Mouse (Mus musculus) myocyte (in vitro differentiated cells): ENCODE measurements around the gene Nktr. TPM values are rescaled to one million over a fixed set of nuclear protein-coding genes. Genes with fewer than 3 reads are reported as not detected.
A peak's percentile ranks its signal among the peaks of the same experiment; 100 is the strongest.

Source experiments
- H3K27me3 ChIP-seq: one replicate; pipeline ENCODE4 v1.6.1; 2011; ENCODE audit not compliant: control insufficient read depth, insufficient read depth, insufficient read length
- H3K36me3 ChIP-seq: one replicate; pipeline ENCODE4 v1.6.1; 2011; ENCODE audit not compliant: control insufficient read depth, insufficient read depth
- H3K4me2 ChIP-seq: one replicate; pipeline ENCODE4 v1.6.1; 2011; ENCODE audit warnings: low read depth, control low read depth
- H3K4me3 ChIP-seq: one replicate; pipeline ENCODE4 v1.5.1; 2011; ENCODE audit warnings: mild to moderate bottlenecking, control low read depth, moderate library complexity
- H3K79me2 ChIP-seq: one replicate; pipeline ENCODE4 v1.6.1; 2011; ENCODE audit not compliant: control insufficient read depth, insufficient read depth
- H3ac ChIP-seq: one replicate; pipeline ENCODE4 v1.6.1; 2011; ENCODE audit not compliant: control insufficient read depth, insufficient read length
- CEBPB ChIP-seq: IDR thresholded peaks from 2 replicates; pipeline ENCODE4 v1.6.1; 2011; ENCODE audit warnings: mild to moderate bottlenecking, moderate library complexity; ENCODE audit not compliant: poor library complexity, insufficient read depth, severe bottlenecking
- E2F4 ChIP-seq: IDR thresholded peaks from one replicate; pipeline ENCODE4 v1.6.1; 2011; ENCODE audit warnings: mild to moderate bottlenecking, control low read depth, moderate library complexity; ENCODE audit not compliant: insufficient read depth
- MAX ChIP-seq: IDR thresholded peaks from one replicate; pipeline ENCODE4 v1.6.1; 2011; ENCODE audit warnings: low read depth, mild to moderate bottlenecking, control low read depth
- MYOD1 ChIP-seq, 3 experiments: IDR thresholded peaks; one replicate each; pipeline ENCODE4 v1.6.1; 2011; ENCODE audit warnings: control low read depth in 2 of 3, low read depth in 2 of 3, mild to moderate bottlenecking in 2 of 3, moderate library complexity in 1 of 3; ENCODE audit not compliant: insufficient read length in 2 of 3, control insufficient read depth in 1 of 3
- MYOG ChIP-seq, 3 experiments: IDR thresholded peaks; one replicate each; pipeline ENCODE4 v1.6.1; 2011; ENCODE audit warnings: control low read depth in 2 of 3, low read depth in 2 of 3, mild to moderate bottlenecking in 2 of 3; ENCODE audit not compliant: insufficient read length in 2 of 3, control insufficient read depth in 1 of 3, insufficient read depth in 1 of 3
- POLR2A ChIP-seq: IDR thresholded peaks from one replicate; pipeline ENCODE4 v1.6.1; 2011; ENCODE audit warnings: low read depth, mild to moderate bottlenecking, control low read depth, moderate library complexity; ENCODE audit not compliant: insufficient read length
- POLR2AphosphoS2 ChIP-seq: IDR thresholded peaks from one replicate; pipeline ENCODE4 v1.6.1; 2011; ENCODE audit warnings: low read depth, control low read depth; ENCODE audit not compliant: insufficient read length
- REST ChIP-seq: IDR thresholded peaks from one replicate; pipeline ENCODE4 v1.6.1; 2011; ENCODE audit warnings: mild to moderate bottlenecking, control low read depth, moderate library complexity; ENCODE audit not compliant: insufficient read depth, insufficient read length
- SRF ChIP-seq: IDR thresholded peaks from one replicate; pipeline ENCODE4 v1.6.1; 2011; ENCODE audit warnings: low read depth; ENCODE audit not compliant: control insufficient read depth, insufficient read length
- TCF12 ChIP-seq: IDR thresholded peaks from one replicate; pipeline ENCODE4 v1.6.1; 2011; ENCODE audit warnings: mild to moderate bottlenecking, control low read depth; ENCODE audit not compliant: poor library complexity, insufficient read depth, severe bottlenecking
- TCF3 ChIP-seq: IDR thresholded peaks from one replicate; pipeline ENCODE4 v1.6.1; 2011; ENCODE audit warnings: low read depth, control low read depth; ENCODE audit not compliant: insufficient read length
- USF1 ChIP-seq: IDR thresholded peaks from one replicate; pipeline ENCODE4 v1.6.1; 2011; ENCODE audit warnings: low read depth, mild to moderate bottlenecking, control low read depth, moderate library complexity
- polyA plus RNA-seq: library from polyadenylated mRNA; unstranded; fragments of >200 nt; fragmentation: generic; extraction: Trizol; gene quantifications from one replicate; pipeline ENCODE4 v1.2.1, GENCODE M21; 2012; ENCODE audit warnings: missing spikeins

Nktr gene
- polyA plus RNA-seq, 1 experiment: 9.0 TPM

DNA sequence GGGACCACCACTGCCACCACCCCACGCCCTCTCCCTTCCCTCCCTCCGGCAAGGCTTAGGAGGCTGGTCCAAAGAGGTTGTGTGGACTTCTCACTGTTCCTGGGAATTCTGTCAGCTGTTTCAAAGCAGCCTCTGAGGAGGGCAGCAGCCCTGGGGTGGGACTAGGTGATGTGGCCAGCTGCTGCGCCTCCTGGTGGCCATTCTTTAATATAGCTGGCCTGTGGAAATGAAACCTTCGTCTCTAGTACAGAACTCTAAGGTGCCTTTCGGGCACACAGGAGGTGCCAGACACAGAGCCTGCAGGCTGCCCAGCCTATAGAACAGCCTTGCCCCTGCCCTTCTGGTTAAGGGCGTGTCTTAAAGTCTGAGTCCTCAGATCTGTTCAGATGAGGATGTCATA lies 39.4 kb upstream of the Nktr start:
- no peaks in the 10 kb centered on the region for H3K79me2 ChIP-seq
- H3ac ChIP-seq: no peak overlapping the region
- H3K4me2 ChIP-seq: no peak overlapping the region
- H3K27me3 ChIP-seq: no peaks in the 10 kb centered on the region
- H3K36me3 ChIP-seq: no peaks in the 10 kb centered on the region
- TF ChIP-seq MYOD1 (IDR thresholded peaks at IDR 0.05; ENCODE audit: control insufficient read depth in 1 of 3, insufficient read length in 2 of 3, low read depth in 2 of 3) (peak in 1 of 3 experiments; percentile 21), USF1 (no peak)
- no peak overlapping the region for H3K4me3 ChIP-seq

- Histone ChIP-seq H3ac (no peak overlapping the region), H3K4me2 (no peak overlapping the region), H3K4me3 (no peak overlapping the region), H3K27me3 (no peaks in the 10 kb centered on the region), H3K36me3 (no peaks in the 10 kb centered on the region), H3K79me2 (no peaks in the 10 kb centered on the region)
- TF ChIP-seq TCF12 (no peak), REST (no peak), USF1 (no peak), POLR2AphosphoS2 (no peak), MYOG (IDR thresholded peaks at IDR 0.05; ENCODE audit: control insufficient read depth in 1 of 3, insufficient read depth in 1 of 3, insufficient read length in 2 of 3, low read depth in 2 of 3) (no peak), TCF3 (no peak), POLR2A (no peak)
These were observed 37.8 kb upstream of the Nktr start for GRCm38 (mm10) chr9:121681191-121681590.

DNA sequence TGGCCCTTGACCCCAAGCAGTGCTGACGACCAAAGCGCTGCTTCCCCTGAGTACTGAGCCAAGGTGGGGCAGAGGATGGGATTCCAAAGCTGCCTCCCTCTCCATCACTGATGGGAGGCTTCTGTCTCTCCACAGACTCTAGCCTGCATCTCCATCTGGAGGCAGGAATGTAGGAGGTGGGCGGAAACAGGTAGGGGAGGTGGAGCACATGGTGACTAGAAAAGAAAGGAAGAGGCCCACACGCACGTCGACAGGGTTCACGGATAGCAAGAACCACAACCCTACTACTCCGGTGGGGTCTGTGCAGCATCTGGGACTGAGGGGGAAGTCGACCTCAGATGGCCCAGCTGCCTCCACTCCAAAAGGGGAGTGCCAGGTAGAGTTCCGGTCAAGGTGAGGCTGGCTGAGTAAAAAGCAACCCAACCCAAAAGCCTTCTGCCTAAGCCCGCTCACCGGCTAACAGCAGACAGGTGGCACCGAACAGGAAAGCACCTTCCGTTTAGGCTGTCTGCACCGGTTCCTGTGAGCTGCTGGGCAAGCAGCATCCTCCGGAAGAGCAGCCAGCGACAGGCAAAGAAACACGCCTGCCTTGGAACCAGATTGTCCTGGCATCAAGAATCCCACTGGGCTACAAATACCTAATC lies 36.8 kb upstream of the Nktr start:
- H3K4me3 ChIP-seq: no peak overlapping the region
- H3K36me3 ChIP-seq: no peaks in the 10 kb centered on the region

GRCm38 (mm10) chr9:121684702-121685101 lies 34.3 kb upstream of the Nktr start:
- no peak overlapping the region for H3K4me3 ChIP-seq
- no peaks in the 10 kb centered on the region for H3K36me3 ChIP-seq
- H3K79me2 ChIP-seq: no peaks in the 10 kb centered on the region
- H3K4me2 ChIP-seq: no peak overlapping the region
- no peak overlapping the region for H3ac ChIP-seq
- H3K27me3 ChIP-seq: no peaks in the 10 kb centered on the region
- peak in 2 of 3 experiments; percentile 62 to 64 for TF ChIP-seq MYOD1 (IDR thresholded peaks at IDR 0.05; ENCODE audit: control insufficient read depth in 1 of 3, insufficient read length in 2 of 3, low read depth in 2 of 3)
- TF ChIP-seq E2F4: no peak
- peak in 2 of 3 experiments; percentile 21 to 79 for TF ChIP-seq MYOG (IDR thresholded peaks at IDR 0.05; ENCODE audit: control insufficient read depth in 1 of 3, insufficient read depth in 1 of 3, insufficient read length in 2 of 3, low read depth in 2 of 3)

More for the DNA sequence above, 36.8 kb upstream of the Nktr start:
- H3ac ChIP-seq: no peak overlapping the region
- no peak overlapping the region for H3K4me2 ChIP-seq
- H3K27me3 ChIP-seq: no peaks in the 10 kb centered on the region
- TF ChIP-seq MYOD1 (IDR thresholded peaks at IDR 0.05; ENCODE audit: control insufficient read depth in 1 of 3, insufficient read length in 2 of 3, low read depth in 2 of 3) (no peak), SRF (no peak), USF1 (no peak), E2F4 (no peak), TCF3 (no peak), MYOG (IDR thresholded peaks at IDR 0.05; ENCODE audit: control insufficient read depth in 1 of 3, insufficient read depth in 1 of 3, insufficient read length in 2 of 3, low read depth in 2 of 3) (no peak), REST (no peak), TCF12 (no peak), MAX (no peak), POLR2A (no peak), CEBPB (no peak), POLR2AphosphoS2 (no peak)
- H3K79me2 ChIP-seq: no peaks in the 10 kb centered on the region

DNA sequence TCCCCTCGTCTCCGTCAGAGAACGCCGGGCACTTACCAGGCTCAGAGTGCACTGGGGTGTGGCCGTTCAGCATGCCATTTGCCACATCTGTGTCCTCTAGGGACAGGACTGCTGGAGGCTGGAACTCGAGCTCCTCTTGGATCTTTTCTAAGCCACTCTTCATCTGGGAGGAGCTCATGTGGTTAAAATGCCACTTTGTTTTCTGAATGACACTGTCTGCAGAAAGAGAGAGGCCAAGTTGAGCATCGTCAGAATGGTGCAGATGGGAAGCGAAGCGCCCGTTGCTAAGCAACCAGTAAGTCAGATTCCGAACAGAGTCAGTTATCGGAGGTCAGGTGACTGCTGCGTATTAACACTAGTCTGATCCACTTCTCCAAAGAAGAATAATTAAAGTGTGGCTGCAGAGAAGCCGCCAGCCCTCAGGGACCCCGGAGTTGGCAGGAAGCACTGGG lies 28.7 kb upstream of the Nktr start:
- Histone ChIP-seq H3K79me2 (no peaks in the 10 kb centered on the region), H3K4me3 (no peak overlapping the region), H3K4me2 (no peak overlapping the region), H3K27me3 (no peaks in the 10 kb centered on the region), H3K36me3 (no peaks in the 10 kb centered on the region), H3ac (no peak overlapping the region)
- TF ChIP-seq MAX (no peak), MYOD1 (IDR thresholded peaks at IDR 0.05; ENCODE audit: control insufficient read depth in 1 of 3, insufficient read length in 2 of 3, low read depth in 2 of 3) (no peak), CEBPB (no peak), TCF3 (no peak), TCF12 (no peak), MYOG (IDR thresholded peaks at IDR 0.05; ENCODE audit: control insufficient read depth in 1 of 3, insufficient read depth in 1 of 3, insufficient read length in 2 of 3, low read depth in 2 of 3) (no peak), SRF (no peak), POLR2AphosphoS2 (no peak), E2F4 (no peak), USF1 (no peak), POLR2A (no peak)
